Mouse (Mus musculus) gastrocnemius, postnatal 36 days (tissue): ENCODE data around the gene Prss53. TPM values are rescaled to one million over a fixed set of nuclear protein-coding genes. Genes with fewer than 3 reads are reported as not detected.

Experiments
- total RNA-seq, 2 experiments: library from RNA; stranded (reverse); gene quantifications; 2 replicates each; pipeline ENCODE4 v1.2.3; 2021

Gene Prss53
- total RNA-seq, 2 experiments from 2014 or later = 1.5 to 1.7 TPM

Other genes starting within 250 kb of the Prss53 start
- gene Bcl7c, start 182.0 kb downstream of the Prss53 start, total RNA-seq = 10 to 100 TPM; 33.7 to 35.3 TPM
- 10 to 100 TPM; 14.6 to 18.7 TPM for gene Ctf1, start 178.2 kb downstream of the Prss53 start, total RNA-seq
- gene Ctf2, start 158.8 kb downstream of the Prss53 start, total RNA-seq = not detected
- gene Fbxl19, start 146.4 kb downstream of the Prss53 start, total RNA-seq = 1 to 10 TPM; 1.9 to 2.5 TPM
- gene Orai3, start 121.2 kb downstream of the Prss53 start, total RNA-seq = 1 to 10 TPM; 8.4 to 9.2 TPM
- 10 to 100 TPM; 13.0 to 21.3 TPM for gene Setd1a, start 114.3 kb downstream of the Prss53 start, total RNA-seq
- 1 to 10 TPM in 1 of 2 experiments, under 1 TPM in 1; 0.31 to 2.1 TPM for gene Gm49388, start 105.4 kb downstream of the Prss53 start, total RNA-seq
- gene Hsd3b7, start 90.4 kb downstream of the Prss53 start, total RNA-seq = 1 to 10 TPM; 5.5 to 5.6 TPM
- gene Stx4a, start 66.7 kb downstream of the Prss53 start, total RNA-seq = 10 to 100 TPM; 43.0 to 47.4 TPM
- 1 to 10 TPM in 1 of 2 experiments, under 1 TPM in 1; 0.64 to 1.1 TPM for gene Stx1b, start 66.4 kb downstream of the Prss53 start, total RNA-seq
- 10 to 100 TPM; 10.4 to 12.7 TPM for gene Zfp646, start 14.7 kb downstream of the Prss53 start, total RNA-seq
- gene Zfp668, start 14.1 kb downstream of the Prss53 start, total RNA-seq = 1 to 10 TPM; 2.4 to 3.6 TPM
- gene Gm21974, start 4.5 kb upstream of the Prss53 start, total RNA-seq = not detected
- 10 to 100 TPM; 10.6 to 12.2 TPM for gene Vkorc1, start 4.6 kb upstream of the Prss53 start, total RNA-seq
- gene Bckdk, start 13.1 kb upstream of the Prss53 start, total RNA-seq = 100 to 1,000 TPM; 155 TPM
- 10 to 100 TPM; 20.7 to 20.9 TPM for gene Kat8, start 21.5 kb upstream of the Prss53 start, total RNA-seq
- not detected for gene Prss8, start 39.1 kb upstream of the Prss53 start, total RNA-seq
- 1 to 10 TPM; 6.5 to 7.2 TPM for gene Prss36, start 55.8 kb upstream of the Prss53 start, total RNA-seq
- 10 to 100 TPM; 60.9 to 92.2 TPM for gene Fus, start 76.5 kb upstream of the Prss53 start, total RNA-seq
- 1 to 10 TPM; 1.2 to 1.6 TPM for gene Pycard, start 102.9 kb upstream of the Prss53 start, total RNA-seq
- gene Trim72, start 113.0 kb upstream of the Prss53 start, total RNA-seq = 100 to 1,000 TPM; 200 to 226 TPM
- 1 to 10 TPM; 1.6 TPM for gene Itgam, start 171.7 kb upstream of the Prss53 start, total RNA-seq
- under 1 TPM in 1 of 2 experiments, not detected in 1; 0.05 TPM for gene Gm49368, start 171.7 kb upstream of the Prss53 start, total RNA-seq
- under 1 TPM; 0.15 to 0.67 TPM for gene Itgax, start 238.6 kb upstream of the Prss53 start, total RNA-seq